Mouse (Mus musculus) C2C12 (cell line): ENCODE results near the gene Dand5. TPM values are rescaled to one million over a fixed set of nuclear protein-coding genes. Genes with fewer than 3 reads are reported as not detected.

Experiments used
- H3K27me3 ChIP-seq: one replicate; pipeline ENCODE4 v1.6.1; 2011; ENCODE audit not compliant: control insufficient read depth, insufficient read depth, insufficient read length
- H3K36me3 ChIP-seq: one replicate; pipeline ENCODE4 v1.6.1; 2011; ENCODE audit not compliant: control insufficient read depth, insufficient read depth
- H3K4me3 ChIP-seq: one replicate; pipeline ENCODE4 v1.5.1; 2011; ENCODE audit warnings: mild to moderate bottlenecking, control low read depth; ENCODE audit not compliant: poor library complexity, insufficient read depth, severe bottlenecking
- H3K79me2 ChIP-seq: one replicate; pipeline ENCODE4 v1.6.1; 2011; ENCODE audit not compliant: control insufficient read depth, insufficient read depth
- H3K79me3 ChIP-seq: one replicate; pipeline ENCODE4 v1.6.1; 2011; ENCODE audit warnings: low read depth, control low read depth
- H3ac ChIP-seq: one replicate; pipeline ENCODE3; 2011; ENCODE audit warnings: low read depth; ENCODE audit not compliant: control insufficient read depth, insufficient read length
- CEBPB ChIP-seq: IDR thresholded peaks from one replicate; pipeline ENCODE4 v1.6.1; 2011; ENCODE audit warnings: low read depth, mild to moderate bottlenecking, control low read depth, moderate library complexity
- CTCF ChIP-seq: IDR thresholded peaks from one replicate; pipeline ENCODE4 v1.5.1; 2011; ENCODE audit not compliant: control insufficient read depth, insufficient read depth, insufficient read length
- FOSL1 ChIP-seq: IDR thresholded peaks from one replicate; pipeline ENCODE4 v1.8.0; 2011; ENCODE audit warnings: mild to moderate bottlenecking, low read length; ENCODE audit not compliant: poor library complexity, insufficient read depth, severe bottlenecking
- MAX ChIP-seq: IDR thresholded peaks from one replicate; pipeline ENCODE4 v1.6.1; 2011; ENCODE audit warnings: mild to moderate bottlenecking, control low read depth
- MYOD1 ChIP-seq: IDR thresholded peaks from one replicate; pipeline ENCODE4 v1.6.1; 2011; ENCODE audit warnings: low read depth; ENCODE audit not compliant: control insufficient read depth, insufficient read length
- MYOG ChIP-seq: IDR thresholded peaks from one replicate; pipeline ENCODE4 v1.6.1; 2011; ENCODE audit not compliant: control insufficient read depth, insufficient read length; ENCODE audit errors: extremely low read depth
- USF1 ChIP-seq: IDR thresholded peaks from one replicate; pipeline ENCODE4 v1.6.1; 2011; ENCODE audit warnings: low read depth, mild to moderate bottlenecking, control low read depth, moderate library complexity
- polyA plus RNA-seq: library from polyadenylated mRNA; unstranded; fragments of >200 nt; fragmentation: generic; extraction: Trizol; gene quantifications from one replicate; pipeline ENCODE4 v1.2.1, GENCODE M21; 2012; ENCODE audit warnings: missing spikeins

Dand5 gene
- polyA plus RNA-seq, 1 experiment = 2.4 TPM

GRCm38 (mm10) chr8:84786801-84787467 lies 35.7 kb downstream of the Dand5 start:
- Histone ChIP-seq H3K79me3 (peaks cover 80% of the 10 kb centered on the region), H3K79me2 (peaks cover 100% of the 10 kb centered on the region), H3K4me3 (no peak overlapping the region), H3K36me3 (no peaks in the 10 kb centered on the region), H3ac (no peak overlapping the region), H3K27me3 (no peaks in the 10 kb centered on the region)
- TF ChIP-seq MYOD1 (no peak), FOSL1 (no peak), CEBPB (no peak), MYOG (no peak), USF1 (no peak), MAX (no peak), CTCF (no peak)

GRCm38 (mm10) chr8:84785756-84786677 lies 36.6 kb downstream of the Dand5 start:
- no peaks in the 10 kb centered on the region for H3K27me3 ChIP-seq
- H3ac ChIP-seq = no peak overlapping the region
- TF ChIP-seq FOSL1 = no peak
- TF ChIP-seq CTCF = no peak
- no peak for TF ChIP-seq MYOD1
- TF ChIP-seq MYOG = no peak
- TF ChIP-seq CEBPB = no peak
- no peak for TF ChIP-seq USF1
- TF ChIP-seq MAX = no peak
- H3K79me3 ChIP-seq = peaks cover 80% of the 10 kb centered on the region
- no peak overlapping the region for H3K4me3 ChIP-seq
- H3K36me3 ChIP-seq = no peaks in the 10 kb centered on the region
- peaks cover 100% of the 10 kb centered on the region for H3K79me2 ChIP-seq

- no peak for TF ChIP-seq CEBPB
- no peak for TF ChIP-seq MYOG
- TF ChIP-seq CTCF = no peak
- Histone ChIP-seq H3K27me3 (no peaks in the 10 kb centered on the region), H3K79me3 (peaks cover 77% of the 10 kb centered on the region), H3K79me2 (peaks cover 100% of the 10 kb centered on the region), H3ac (no peak overlapping the region), H3K36me3 (no peaks in the 10 kb centered on the region), H3K4me3 (no peak overlapping the region)
Measured at GRCm38 (mm10) chr8:84785506-84785755, 37.2 kb downstream of the Dand5 start.

GRCm38 (mm10) chr8:84784681-84785505 lies 37.7 kb downstream of the Dand5 start:
- no peak for TF ChIP-seq MYOG
- TF ChIP-seq CEBPB = no peak
- TF ChIP-seq MAX = no peak
- TF ChIP-seq FOSL1 = no peak
- no peak for TF ChIP-seq CTCF
- TF ChIP-seq MYOD1 = no peak
- TF ChIP-seq USF1 = no peak
- H3K79me2 ChIP-seq = peaks cover 100% of the 10 kb centered on the region
- no peaks in the 10 kb centered on the region for H3K27me3 ChIP-seq
- peak overlapping the region; percentile 27 for H3ac ChIP-seq
- no peak overlapping the region for H3K4me3 ChIP-seq
- no peaks in the 10 kb centered on the region for H3K36me3 ChIP-seq
- H3K79me3 ChIP-seq = peaks cover 76% of the 10 kb centered on the region

GRCm38 (mm10) chr8:84783919-84784581 lies 38.6 kb downstream of the Dand5 start:
- TF ChIP-seq FOSL1 (no peak), CEBPB (no peak), MYOG (no peak), MYOD1 (no peak), USF1 (no peak), MAX (no peak), CTCF (no peak)
- Histone ChIP-seq H3K27me3 (no peaks in the 10 kb centered on the region), H3K36me3 (no peaks in the 10 kb centered on the region), H3K79me3 (peaks cover 75% of the 10 kb centered on the region), H3K79me2 (peaks cover 100% of the 10 kb centered on the region), H3K4me3 (no peak overlapping the region), H3ac (peak overlapping the region; percentile 58)
